Mouse (Mus musculus) stomach, embryonic 15.5 days (tissue): ENCODE measurements around the gene Nuak1. TPM values are rescaled to one million over a fixed set of nuclear protein-coding genes. Genes with fewer than 3 reads are reported as not detected.
A peak's percentile ranks its signal among the peaks of the same experiment; 100 is the strongest.

Source experiments
- ATAC-seq: fragments of 200-750 bp; cut with Nextera tagmentation; 2 replicates; pipeline ENCODE4 v1.8.0; 2017; ENCODE audit warnings: low read depth, moderate number of reproducible peaks, moderate TSS enrichment; ENCODE audit not compliant: insufficient read depth, low FRiP score
- H3K27ac ChIP-seq: fragments of 300-500 bp; sonication (generic); 2 replicates; pipeline ENCODE4 v1.5.1; 2015; ENCODE audit warnings: mild to moderate bottlenecking, inconsistent platforms
- H3K27me3 ChIP-seq: fragments of 300-500 bp; sonication (generic); replicated peaks from 2 replicates; pipeline ENCODE4 v1.6.1; 2015; ENCODE audit warnings: inconsistent platforms
- H3K36me3 ChIP-seq: fragments of 300-500 bp; sonication (generic); 2 replicates; pipeline ENCODE4 v1.6.1; 2015; ENCODE audit warnings: inconsistent platforms
- H3K4me1 ChIP-seq: fragments of 300-500 bp; sonication (generic); 2 replicates; pipeline ENCODE4 v1.6.1; 2015; ENCODE audit warnings: inconsistent platforms
- H3K4me2 ChIP-seq: fragments of 300-500 bp; sonication (generic); 2 replicates; pipeline ENCODE4 v1.6.1; 2015; ENCODE audit warnings: mild to moderate bottlenecking, inconsistent platforms
- H3K4me3 ChIP-seq: fragments of 300-500 bp; sonication (generic); replicated peaks from 2 replicates; pipeline ENCODE4 v1.5.1; 2015; ENCODE audit warnings: inconsistent platforms
- H3K9ac ChIP-seq: fragments of 300-500 bp; sonication (generic); 2 replicates; pipeline ENCODE4 v1.6.1; 2015; ENCODE audit warnings: inconsistent platforms
- H3K9me3 ChIP-seq: fragments of 300-500 bp; sonication (generic); 2 replicates; pipeline ENCODE4 v1.6.1; 2016; ENCODE audit warnings: inconsistent platforms
- WGBS: fragments of 180-500 bp; shearing (Covaris S2); methylation state at CpG from one replicate; pipeline ENCODE4 v1.1.7; 2015; 5-methylcytosine and 5-hydroxymethylcytosine counted together
- polyA plus RNA-seq: library from polyadenylated mRNA; unstranded; fragments of >200 nt; fragmentation: Nextera tagmentation; extraction: Ambion mirVana; gene quantifications from 2 replicates; pipeline ENCODE4 v1.2.1, GENCODE M21; 2015

Nuak1 gene
- polyA plus RNA-seq, 1 experiment from 2014 or later = 1.2 TPM

DNA sequence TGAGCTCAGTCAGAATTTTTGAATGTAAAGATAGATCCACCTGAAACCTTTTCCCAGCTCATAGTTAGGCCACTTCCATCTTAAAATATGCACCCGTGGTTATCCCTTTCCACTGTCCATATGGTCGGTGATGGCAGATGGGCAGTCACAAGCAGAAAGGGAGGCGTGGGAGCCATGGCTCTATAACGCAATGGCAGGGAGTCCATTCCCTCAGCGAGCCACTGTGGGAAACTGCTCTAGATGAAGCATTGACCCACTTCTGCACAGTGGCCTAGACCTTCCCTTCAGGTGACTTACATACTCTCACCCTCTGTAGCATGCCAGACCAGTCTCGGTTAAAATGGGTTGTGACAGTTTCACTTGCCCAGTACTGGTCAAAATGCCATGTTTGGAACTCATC lies 19.8 kb downstream of the Nuak1 start:
- 92% methylated on average over 6 of the region's 6 CpGs for WGBS
- Histone ChIP-seq H3K4me1 (no peaks in the 10 kb centered on the region; the same call in 1 of the 2 replicates), H3K9ac (no peak overlapping the region), H3K4me2 (no peak overlapping the region), H3K27ac (no peak overlapping the region), H3K36me3 (no peaks in the 10 kb centered on the region), H3K27me3 (no peaks in the 10 kb centered on the region), H3K4me3 (no peak overlapping the region), H3K9me3 (no peaks in the 10 kb centered on the region)
- no peak for ATAC-seq

DNA sequence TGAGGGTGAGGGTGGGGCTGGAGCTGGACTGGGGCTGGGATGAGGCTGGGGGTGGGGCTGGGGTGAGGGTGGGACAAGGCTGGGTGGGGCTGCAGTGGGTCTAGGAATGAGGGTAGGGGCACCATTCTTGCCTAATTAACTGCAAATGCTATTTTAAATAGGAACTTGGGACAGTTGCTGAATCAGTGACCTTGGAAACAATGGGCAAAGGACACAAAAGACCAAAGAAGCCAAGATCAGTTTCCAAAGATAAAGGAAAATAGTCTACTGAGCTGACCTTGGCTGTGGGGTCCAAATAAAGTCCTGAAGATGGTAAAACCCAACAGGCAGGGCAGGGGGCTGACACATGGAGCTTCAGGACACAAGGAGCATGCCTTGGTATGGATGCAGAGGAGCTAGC lies 22.0 kb downstream of the Nuak1 start:
- Histone ChIP-seq H3K4me2 (no peak overlapping the region), H3K9ac (no peak overlapping the region), H3K27me3 (no peaks in the 10 kb centered on the region), H3K36me3 (no peaks in the 10 kb centered on the region), H3K27ac (no peak overlapping the region), H3K4me3 (no peak overlapping the region), H3K4me1 (no peaks in the 10 kb centered on the region), H3K9me3 (no peaks in the 10 kb centered on the region)
- ATAC-seq = no peak

DNA sequence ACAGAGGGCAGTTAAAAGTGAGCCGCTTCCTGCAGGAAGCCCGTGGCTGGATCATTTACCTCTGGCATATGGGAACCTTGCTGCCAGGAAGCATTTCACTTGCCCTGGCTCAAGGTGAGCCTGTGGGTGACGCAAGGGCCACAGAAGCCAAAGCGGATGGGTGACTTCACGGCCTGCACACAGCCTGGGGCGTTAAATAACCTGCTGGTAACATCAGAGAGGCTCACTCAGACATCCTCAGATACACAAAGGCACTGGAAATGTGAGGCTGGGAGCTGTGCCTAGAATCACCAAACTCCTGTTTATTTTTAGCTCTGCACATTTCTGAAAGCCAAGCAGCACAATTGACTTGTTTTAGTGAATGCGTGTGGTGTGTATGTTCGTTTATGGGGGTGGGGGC lies 23.6 kb downstream of the Nuak1 start:
- Histone ChIP-seq H3K27ac (no peak overlapping the region), H3K9ac (no peak overlapping the region), H3K9me3 (no peaks in the 10 kb centered on the region), H3K4me1 (0 out of 2 replicates have a peak, but pooled peaks cover 3% of the 10 kb centered on the region), H3K27me3 (no peaks in the 10 kb centered on the region), H3K36me3 (no peaks in the 10 kb centered on the region), H3K4me2 (no peak overlapping the region), H3K4me3 (no peak overlapping the region)
- WGBS = 72% methylated on average over 8 of the region's 8 CpGs
- ATAC-seq = no peak

DNA sequence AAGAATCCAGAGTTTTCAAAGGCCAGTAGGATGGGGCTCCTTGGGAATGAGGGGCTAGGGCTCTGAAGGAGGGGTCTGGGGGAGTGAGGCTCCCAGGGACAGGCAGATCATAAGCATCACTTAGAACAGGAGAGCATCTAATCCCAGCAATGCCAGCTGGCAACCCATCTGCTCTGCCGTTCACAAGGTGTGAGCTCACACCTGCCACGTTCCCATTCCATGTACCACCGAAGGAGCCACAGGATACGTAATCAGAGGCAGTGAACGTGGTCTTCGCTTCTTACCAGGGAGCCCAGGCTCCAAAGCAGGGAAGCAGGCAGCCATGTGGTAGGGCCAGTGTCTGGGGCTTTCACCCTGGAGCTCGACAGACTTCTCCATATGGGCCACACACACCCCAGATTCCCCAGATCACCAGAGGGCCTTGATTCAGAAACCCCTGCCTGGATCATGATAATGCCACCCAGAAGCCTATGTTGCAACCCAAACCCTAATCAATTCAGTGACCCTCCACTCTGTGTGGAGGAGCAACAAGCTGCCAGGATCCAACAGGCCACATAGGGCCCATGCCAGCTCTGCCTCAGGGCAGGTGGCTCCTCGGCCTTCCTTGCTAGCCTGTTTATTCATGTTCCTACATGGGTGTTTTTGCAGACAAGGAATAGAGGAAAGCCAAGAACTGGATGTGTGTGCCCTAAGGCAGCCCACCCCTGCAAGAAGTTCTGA lies 25.3 kb downstream of the Nuak1 start:
- WGBS = 84% methylated on average over 8 of the region's 8 CpGs
- H3K9me3 ChIP-seq = no peaks in the 10 kb centered on the region
- no peaks in the 10 kb centered on the region for H3K27me3 ChIP-seq
- no peak overlapping the region for H3K4me3 ChIP-seq
- no peak overlapping the region for H3K9ac ChIP-seq
- no peak for ATAC-seq
- no peak overlapping the region for H3K27ac ChIP-seq
- no peaks in the 10 kb centered on the region for H3K36me3 ChIP-seq
- 0 out of 2 replicates have a peak, but pooled peaks cover 5% of the 10 kb centered on the region for H3K4me1 ChIP-seq
- no peak overlapping the region for H3K4me2 ChIP-seq

DNA sequence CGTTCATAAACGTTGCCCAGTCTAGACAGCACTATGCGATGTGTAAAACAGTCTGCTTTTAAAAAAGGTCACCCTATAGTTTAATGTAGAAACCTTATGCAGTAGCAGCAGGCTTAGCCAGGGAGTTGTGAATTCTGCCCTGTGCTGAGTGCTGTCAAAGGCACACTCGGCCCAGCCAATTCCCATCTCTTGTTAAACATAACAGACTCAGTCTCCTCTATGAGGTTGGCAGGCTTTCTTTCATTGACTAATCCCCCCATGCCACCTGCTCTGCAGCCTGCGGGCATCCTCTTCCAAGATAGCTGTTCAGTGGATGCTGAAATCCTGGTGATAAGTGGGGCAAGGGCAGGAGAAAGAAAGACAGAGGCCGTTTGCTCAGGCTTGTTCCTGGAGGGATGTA lies 27.1 kb downstream of the Nuak1 start:
- no peaks in the 10 kb centered on the region for H3K27me3 ChIP-seq

DNA sequence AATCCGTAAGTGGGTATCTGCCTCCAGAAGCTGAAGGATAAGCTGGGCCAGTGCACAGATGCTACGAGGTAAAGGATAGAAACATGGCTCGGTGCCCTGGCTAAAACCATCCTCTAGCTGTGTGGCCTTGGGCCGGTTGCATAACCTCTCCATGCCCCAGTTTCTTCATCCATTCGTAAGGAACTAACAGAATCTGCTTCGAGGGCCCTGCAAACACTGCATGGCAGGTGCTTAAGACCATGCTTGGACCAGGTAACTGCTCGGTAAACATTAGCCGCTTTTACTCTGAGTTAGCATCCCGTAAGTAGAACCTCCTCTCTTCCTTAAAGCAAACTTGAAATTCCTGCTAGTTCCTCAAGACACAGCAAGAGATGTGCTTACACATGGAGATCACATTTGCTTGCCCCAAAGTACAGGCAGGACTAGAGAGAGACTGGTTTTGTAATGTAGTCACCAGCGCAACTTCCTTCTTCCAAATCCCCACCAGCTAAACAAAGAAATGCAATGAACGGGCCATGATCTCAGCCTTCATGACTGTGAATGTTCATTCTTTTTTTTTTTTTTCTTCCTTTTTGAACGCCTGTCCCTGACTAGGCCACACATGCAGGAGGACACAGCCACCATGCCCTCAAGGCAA lies 28.0 kb downstream of the Nuak1 start:
- Histone ChIP-seq H3K27me3 (no peaks in the 10 kb centered on the region), H3K4me1 (0 out of 2 replicates have a peak, but pooled peaks cover 11% of the 10 kb centered on the region), H3K9me3 (no peaks in the 10 kb centered on the region), H3K4me2 (no peak overlapping the region), H3K27ac (no peak overlapping the region), H3K36me3 (no peaks in the 10 kb centered on the region), H3K9ac (no peak overlapping the region), H3K4me3 (no peak overlapping the region)
- no peak; the same call in 1 of the 2 replicates for ATAC-seq
- 68% methylated on average over 12 of the region's 12 CpGs for WGBS

More for the DNA sequence above, 27.1 kb downstream of the Nuak1 start:
- ATAC-seq = no peak
- WGBS = 60% methylated on average over 6 of the region's 6 CpGs
- no peak overlapping the region for H3K4me3 ChIP-seq
- H3K9ac ChIP-seq = no peak overlapping the region
- H3K36me3 ChIP-seq = no peaks in the 10 kb centered on the region
- H3K4me1 ChIP-seq = 0 out of 2 replicates have a peak, but pooled peaks cover 11% of the 10 kb centered on the region
- no peak overlapping the region for H3K27ac ChIP-seq
- no peak overlapping the region for H3K4me2 ChIP-seq
- H3K9me3 ChIP-seq = no peaks in the 10 kb centered on the region

DNA sequence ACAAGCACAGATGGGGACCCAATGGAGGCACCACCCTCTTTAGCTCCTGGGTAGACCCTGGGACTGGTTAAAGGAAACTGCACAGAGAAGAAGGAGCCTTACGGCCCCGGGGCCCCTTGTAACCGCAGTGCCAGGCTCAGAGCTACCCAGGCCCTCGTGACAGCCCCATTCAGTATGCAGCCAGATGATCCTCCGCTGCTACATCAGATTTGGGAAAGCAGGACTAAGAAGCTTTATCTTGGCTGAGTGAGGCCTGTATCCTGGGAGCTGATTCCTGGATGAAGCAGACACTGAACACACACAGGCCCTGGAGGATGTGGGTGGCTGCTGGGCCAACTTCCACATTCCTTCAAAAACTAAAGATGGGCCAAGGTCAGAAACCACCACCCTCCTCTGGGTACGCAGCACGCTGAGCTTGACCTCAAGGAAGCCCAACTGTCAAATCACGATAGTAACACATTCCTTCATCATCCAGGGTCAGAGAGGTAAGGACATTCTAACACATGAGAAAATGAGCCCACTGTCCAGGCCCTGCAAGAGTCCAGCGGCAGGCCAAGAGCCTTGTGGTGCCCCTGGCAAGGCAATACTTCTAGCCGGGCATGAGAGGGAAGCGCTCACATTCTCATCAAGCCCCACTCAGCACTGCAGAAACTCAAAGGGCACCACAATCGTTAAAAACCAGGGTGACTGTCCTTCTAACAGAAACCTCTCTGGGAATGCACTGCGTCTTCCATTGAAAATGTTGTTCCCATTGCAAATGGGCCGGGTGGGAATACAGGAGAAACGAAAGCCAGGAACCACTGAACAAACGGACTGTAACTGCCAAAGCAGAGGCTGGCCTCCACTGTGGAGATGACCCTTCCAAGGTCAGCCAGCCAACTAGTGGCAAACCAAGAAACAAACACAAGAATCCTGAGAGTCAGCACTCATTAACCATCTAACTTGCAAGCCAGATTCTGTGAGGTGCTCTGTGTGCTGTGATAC lies 29.0 kb downstream of the Nuak1 start:
- ATAC-seq = no peak
- Histone ChIP-seq H3K4me3 (no peak overlapping the region), H3K4me2 (no peak overlapping the region), H3K27ac (no peak overlapping the region), H3K9ac (no peak overlapping the region), H3K27me3 (no peaks in the 10 kb centered on the region), H3K4me1 (0 out of 2 replicates have a peak, but pooled peaks cover 11% of the 10 kb centered on the region), H3K36me3 (no peaks in the 10 kb centered on the region), H3K9me3 (no peaks in the 10 kb centered on the region)
- 77% methylated on average over 16 of the region's 16 CpGs for WGBS

DNA sequence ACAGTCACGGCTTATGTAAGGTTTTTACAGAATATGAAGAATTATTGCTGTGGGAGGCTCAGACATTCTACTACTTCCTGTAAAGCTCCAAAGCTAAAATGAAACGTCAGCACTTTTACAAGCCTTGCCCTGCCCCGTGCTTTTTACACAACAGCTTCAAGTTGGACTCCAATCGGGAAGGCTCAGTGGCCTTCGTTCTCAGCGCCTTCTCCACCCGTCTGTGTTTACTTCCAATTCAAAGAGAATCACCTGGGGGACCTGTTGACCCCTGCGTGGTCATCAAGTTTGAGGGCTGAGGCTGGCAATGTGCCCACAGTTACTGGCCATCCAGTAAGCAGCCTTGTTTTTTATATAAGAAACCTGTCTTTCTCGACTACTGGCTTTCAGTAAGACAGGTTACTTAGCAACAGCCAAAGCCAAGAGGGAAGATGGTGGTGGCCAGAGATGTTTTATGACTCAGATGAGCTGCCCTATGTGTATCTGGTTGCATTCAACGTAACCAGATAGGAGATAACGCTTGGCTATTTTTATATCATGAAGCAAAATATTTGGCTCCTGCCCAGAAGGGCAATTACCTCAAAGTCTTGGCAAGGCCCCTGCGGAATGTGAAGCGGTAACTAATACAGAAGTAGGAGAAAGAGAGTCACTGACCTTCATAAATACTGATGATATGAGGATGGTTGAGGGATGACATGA lies 31.3 kb downstream of the Nuak1 start:
- Histone ChIP-seq H3K4me3 (no peak overlapping the region), H3K36me3 (no peaks in the 10 kb centered on the region), H3K9me3 (no peaks in the 10 kb centered on the region), H3K27me3 (no peaks in the 10 kb centered on the region), H3K4me2 (no peak overlapping the region), H3K27ac (no peak overlapping the region), H3K9ac (no peak overlapping the region), H3K4me1 (0 out of 2 replicates have a peak, but pooled peaks cover 11% of the 10 kb centered on the region)
- ATAC-seq = no peak
- 58% methylated on average over 13 of the region's 13 CpGs for WGBS

DNA sequence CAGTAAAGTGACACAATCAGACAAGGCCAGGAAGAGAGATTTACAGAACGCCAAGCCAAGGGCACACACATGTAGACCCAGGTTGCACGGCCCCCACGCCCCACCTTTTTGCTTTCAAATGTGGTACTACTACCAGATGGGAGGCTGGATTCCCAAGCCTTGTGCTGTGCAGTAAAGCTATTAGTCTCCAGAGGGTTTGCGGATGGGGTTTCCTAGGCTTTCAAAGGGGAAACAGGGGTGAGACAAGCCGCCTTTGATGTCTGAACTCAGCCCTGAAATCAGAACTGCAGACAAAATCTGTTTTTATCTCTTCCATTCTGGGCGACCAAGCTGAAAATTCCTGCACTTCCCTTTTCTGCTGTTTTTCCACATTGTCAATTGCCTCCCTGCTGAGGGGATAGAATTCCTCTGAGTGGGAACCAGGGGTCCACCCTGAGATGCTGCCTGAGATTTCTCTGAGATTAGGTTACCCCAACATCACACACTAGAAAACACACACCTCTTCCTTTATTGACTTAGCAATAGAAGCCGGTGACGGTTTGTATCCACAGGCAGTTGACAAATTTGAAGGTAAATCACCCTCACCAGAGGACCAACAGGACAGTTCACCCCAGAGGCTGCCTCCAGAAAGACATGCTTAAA lies 35.1 kb downstream of the Nuak1 start:
- Histone ChIP-seq H3K4me3 (no peak overlapping the region), H3K27me3 (no peaks in the 10 kb centered on the region), H3K4me1 (peaks cover 17% of the 10 kb centered on the region; the same call in 1 of the 2 replicates), H3K36me3 (no peaks in the 10 kb centered on the region), H3K4me2 (no peak overlapping the region), H3K9me3 (no peaks in the 10 kb centered on the region), H3K9ac (no peak overlapping the region), H3K27ac (no peak overlapping the region)
- ATAC-seq = no peak
- WGBS = 65% methylated on average over 8 of the region's 8 CpGs

DNA sequence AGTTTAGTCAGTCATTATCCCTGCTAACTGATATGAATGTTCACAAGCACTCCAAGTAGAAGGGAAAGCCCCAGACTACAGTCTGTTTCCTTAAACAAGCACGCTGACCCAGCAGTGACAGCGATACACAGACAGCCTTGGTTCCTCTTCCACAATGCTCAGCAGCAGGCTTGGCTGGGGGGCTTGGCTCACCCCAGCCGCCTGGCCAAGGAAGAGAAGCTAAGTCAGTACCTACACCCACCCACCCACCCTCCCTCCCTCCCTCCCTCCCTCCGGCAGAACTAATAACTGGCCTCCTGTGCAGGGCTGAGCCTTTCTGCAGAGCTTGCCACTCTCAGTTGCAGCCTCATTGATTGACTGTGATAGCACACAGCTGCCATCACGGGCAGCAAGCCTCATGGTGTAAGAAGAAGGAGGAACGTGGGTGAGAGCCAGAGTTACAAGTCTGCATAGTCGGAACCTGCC lies 38.5 kb downstream of the Nuak1 start:
- ATAC-seq = peak; percentile 45; the same call in 1 of the 2 replicates
- H3K4me1 ChIP-seq = peaks cover 15% of the 10 kb centered on the region; the same call in 1 of the 2 replicates

DNA sequence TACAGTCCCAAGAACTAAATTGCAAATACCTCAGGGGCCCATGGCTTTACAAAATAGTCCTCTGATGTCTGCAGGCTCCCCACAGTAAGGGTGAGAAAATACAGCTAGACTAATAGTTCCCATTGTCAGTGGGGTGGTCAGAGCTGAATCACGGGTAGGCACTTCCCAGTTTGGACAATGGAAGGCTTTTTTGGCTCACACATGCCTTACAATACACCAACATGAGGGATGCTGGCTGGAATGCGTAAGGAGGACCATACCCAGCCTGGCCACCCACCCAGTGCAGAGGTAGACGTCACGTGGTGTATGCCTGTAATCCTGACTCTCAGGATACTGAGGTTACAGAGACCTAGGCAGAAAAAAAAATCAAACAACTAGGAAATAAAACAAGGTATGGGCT lies 39.2 kb downstream of the Nuak1 start:
- Histone ChIP-seq H3K9me3 (no peaks in the 10 kb centered on the region), H3K4me1 (peaks cover 18% of the 10 kb centered on the region; the same call in 1 of the 2 replicates), H3K27ac (0 out of 2 replicates have a peak overlapping the region, but pooled peaks have one; percentile 21), H3K4me2 (no peak overlapping the region), H3K4me3 (no peak overlapping the region), H3K27me3 (no peaks in the 10 kb centered on the region), H3K36me3 (no peaks in the 10 kb centered on the region), H3K9ac (no peak overlapping the region)
- WGBS = 68% methylated on average over 4 of the region's 4 CpGs
- no peak for ATAC-seq

More for the DNA sequence above, 38.5 kb downstream of the Nuak1 start:
- H3K9ac ChIP-seq = no peak overlapping the region
- H3K36me3 ChIP-seq = no peaks in the 10 kb centered on the region
- H3K4me2 ChIP-seq = no peak overlapping the region
- no peaks in the 10 kb centered on the region for H3K27me3 ChIP-seq
- no peak overlapping the region for H3K4me3 ChIP-seq
- H3K9me3 ChIP-seq = no peaks in the 10 kb centered on the region
- WGBS = 17% methylated on average over 7 of the region's 7 CpGs
- 0 out of 2 replicates have a peak overlapping the region, but pooled peaks have one; percentile 21 for H3K27ac ChIP-seq
